Mouse (Mus musculus) thymus, adult 2 months (tissue): ENCODE measurements around the gene Clybl. TPM values are rescaled to one million over a fixed set of nuclear protein-coding genes. Genes with fewer than 3 reads are reported as not detected.

Experiments used
- DNase-seq: peaks from one replicate; pipeline ENCODE4 v3.0.0; 2021
- H3K27ac ChIP-seq: fragments of 200-500 bp; 2 replicates; pipeline ENCODE4 v1.5.1; 2012; ENCODE audit warnings: low read length, control low read depth; ENCODE audit not compliant: control insufficient read depth, insufficient read depth
- H3K27me3 ChIP-seq: fragments of 200-500 bp; 2 replicates; pipeline ENCODE4 v1.6.1; 2012; ENCODE audit warnings: mild to moderate bottlenecking, low read length, moderate library complexity, mixed read lengths; ENCODE audit not compliant: control insufficient read depth, insufficient read depth
- H3K36me3 ChIP-seq: fragments of 200-500 bp; 2 replicates; pipeline ENCODE4 v1.6.1; 2012; ENCODE audit warnings: mild to moderate bottlenecking, low read length, moderate library complexity; ENCODE audit not compliant: control insufficient read depth, insufficient read depth
- H3K4me1 ChIP-seq: fragments of 200-500 bp; replicated peaks from 2 replicates; pipeline ENCODE4 v1.6.1; 2012; ENCODE audit warnings: low read length; ENCODE audit not compliant: control insufficient read depth, insufficient read depth
- H3K4me3 ChIP-seq: fragments of 200-500 bp; 2 replicates; pipeline ENCODE4 v1.5.1; 2012; ENCODE audit warnings: mild to moderate bottlenecking, low read length, control low read depth, moderate library complexity; ENCODE audit not compliant: control insufficient read depth, insufficient read depth
- CTCF ChIP-seq: fragments of 200-500 bp; IDR thresholded peaks from 2 replicates; pipeline ENCODE4 v1.5.1; 2012; ENCODE audit warnings: mild to moderate bottlenecking, control low read depth, low read length, moderate library complexity, borderline replicate concordance; ENCODE audit not compliant: control insufficient read depth, poor library complexity, insufficient read depth; ENCODE audit errors: extremely low read depth
- POLR2A ChIP-seq: fragments of 200-500 bp; IDR thresholded peaks from 2 replicates; pipeline ENCODE4 v1.6.1; 2012; ENCODE audit warnings: mild to moderate bottlenecking, low read length, control low read depth, moderate library complexity; ENCODE audit not compliant: control insufficient read depth, poor library complexity, insufficient read depth; ENCODE audit errors: extremely low read depth
- WGBS: fragments of 180-500 bp; shearing (Covaris S2); methylation state at CpG from one replicate; pipeline ENCODE4 v1.1.7; 2018; 5-methylcytosine and 5-hydroxymethylcytosine counted together
- polyA plus RNA-seq: library from polyadenylated mRNA; depleted of rRNA; stranded (reverse); fragments of >200 nt; gene quantifications from 2 replicates; pipeline ENCODE4 v1.2.3, GENCODE M21; 2012

Gene Clybl
- polyA plus RNA-seq, 1 experiment: 5.5 TPM

DNA sequence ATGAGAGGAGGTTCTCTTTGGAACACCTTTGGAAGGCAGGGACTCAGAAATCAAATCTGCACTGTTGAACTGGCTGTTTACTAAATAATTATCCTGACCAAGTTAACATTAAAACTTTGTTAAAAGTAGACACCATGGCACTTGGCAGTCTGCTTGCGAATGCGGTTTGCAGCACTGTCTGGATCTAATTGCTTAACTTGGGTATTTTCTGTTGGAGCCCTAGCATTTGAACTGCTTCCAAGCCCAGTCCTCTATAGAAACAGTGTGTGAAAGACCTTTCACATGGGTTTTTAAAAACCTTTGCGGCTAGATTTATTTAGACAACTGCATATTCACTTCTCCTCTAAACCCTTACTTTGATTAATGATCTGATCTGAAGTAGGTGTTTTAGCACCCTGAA, 242.9 kb downstream of the Clybl start:
- no peak for DNase-seq
- Histone ChIP-seq H3K4me3 (no peak overlapping the region), H3K36me3 (no peaks in the 10 kb centered on the region), H3K4me1 (no peaks in the 10 kb centered on the region), H3K27me3 (no peaks in the 10 kb centered on the region), H3K27ac (no peak overlapping the region)
- 92% methylated on average over 3 of the region's 3 CpGs for WGBS
- TF ChIP-seq POLR2A (no peak), CTCF (no peak)

DNA sequence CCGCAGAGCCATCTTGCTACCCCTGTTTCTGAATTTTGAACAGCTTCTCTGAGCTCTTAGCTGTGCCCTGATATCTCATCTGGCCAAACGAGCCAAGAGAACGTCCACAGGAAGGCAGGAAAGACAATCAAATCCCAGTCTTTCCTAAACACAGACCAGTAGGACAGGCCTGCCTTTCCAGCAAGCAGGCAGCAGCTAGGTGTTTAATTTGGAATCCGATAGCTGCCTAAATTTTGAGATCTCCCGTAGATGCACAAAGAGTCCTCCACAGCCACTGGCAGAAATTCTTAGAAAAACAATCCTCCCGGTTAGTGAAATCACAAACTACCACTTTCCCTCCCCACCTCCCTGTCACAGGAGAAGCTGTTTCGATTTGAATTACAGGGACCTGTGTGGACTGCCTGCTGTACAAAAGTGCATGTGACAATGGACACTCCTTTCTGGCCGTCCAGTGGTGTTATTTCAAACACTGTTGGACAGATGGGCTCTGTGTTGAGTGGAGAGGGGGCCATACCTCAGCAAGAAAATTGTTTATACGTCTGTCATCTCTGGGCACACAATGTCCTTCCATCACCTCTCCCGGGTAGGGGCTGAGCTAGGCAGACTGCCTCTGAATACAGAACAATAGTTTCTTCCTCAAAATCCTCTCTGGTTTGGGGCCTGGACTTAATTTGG, 245.2 kb downstream of the Clybl start:
- H3K27me3 ChIP-seq: no peaks in the 10 kb centered on the region
- no peak for DNase-seq
- TF ChIP-seq POLR2A (no peak), CTCF (no peak)
- WGBS: 84% methylated on average over 10 of the region's 10 CpGs
- H3K36me3 ChIP-seq: no peaks in the 10 kb centered on the region
- no peak overlapping the region for H3K4me3 ChIP-seq
- H3K4me1 ChIP-seq: no peaks in the 10 kb centered on the region
- no peak overlapping the region for H3K27ac ChIP-seq

DNA sequence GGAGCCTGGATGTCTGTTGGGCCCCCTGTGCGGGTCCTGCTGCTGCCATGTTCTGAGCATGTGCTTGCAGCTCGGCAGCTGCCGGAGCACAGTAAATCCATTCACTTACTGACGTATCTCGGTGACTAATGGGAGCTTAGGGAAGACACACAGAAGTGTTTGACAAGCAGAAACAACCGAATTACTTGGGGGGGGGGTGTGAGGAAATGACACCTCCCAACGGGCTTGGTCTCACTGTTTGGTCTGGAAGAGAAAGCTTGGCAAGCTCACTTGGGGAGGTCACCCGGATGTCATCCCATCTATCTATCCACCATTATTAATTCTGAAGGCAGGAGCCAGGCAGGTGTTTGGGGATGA, 245.7 kb downstream of the Clybl start:
- DNase-seq: no peak
- no peaks in the 10 kb centered on the region for H3K27me3 ChIP-seq
- 92% methylated on average over 8 of the region's 8 CpGs for WGBS
- H3K36me3 ChIP-seq: no peaks in the 10 kb centered on the region
- TF ChIP-seq POLR2A (no peak), CTCF (no peak)
- no peak overlapping the region for H3K27ac ChIP-seq
- no peaks in the 10 kb centered on the region for H3K4me1 ChIP-seq
- H3K4me3 ChIP-seq: no peak overlapping the region

DNA sequence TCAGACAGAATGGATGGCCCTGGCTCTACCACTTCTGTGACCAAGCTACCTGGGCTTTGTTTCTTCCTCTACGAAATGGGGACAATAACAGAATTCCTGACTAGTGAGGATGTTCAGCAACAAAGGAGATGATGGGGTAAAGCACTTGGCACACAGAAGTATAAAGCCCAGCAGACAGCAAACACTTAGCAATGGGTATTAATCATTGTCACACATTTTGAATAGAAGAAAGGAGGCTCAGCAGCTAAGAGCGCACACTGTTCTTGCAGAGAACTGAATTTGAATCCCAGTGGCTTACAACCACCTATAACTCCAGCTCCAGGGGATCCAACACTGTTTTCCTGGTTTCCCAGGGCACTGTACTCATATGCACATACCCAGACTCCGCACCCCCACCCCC, 246.2 kb downstream of the Clybl start:
- no peaks in the 10 kb centered on the region for H3K4me1 ChIP-seq
- TF ChIP-seq POLR2A (no peak), CTCF (no peak)
- WGBS: 91% methylated on average over 3 of the region's 3 CpGs
- H3K27me3 ChIP-seq: no peaks in the 10 kb centered on the region
- no peak overlapping the region for H3K4me3 ChIP-seq
- DNase-seq: no peak
- H3K27ac ChIP-seq: no peak overlapping the region
- no peaks in the 10 kb centered on the region for H3K36me3 ChIP-seq

DNA sequence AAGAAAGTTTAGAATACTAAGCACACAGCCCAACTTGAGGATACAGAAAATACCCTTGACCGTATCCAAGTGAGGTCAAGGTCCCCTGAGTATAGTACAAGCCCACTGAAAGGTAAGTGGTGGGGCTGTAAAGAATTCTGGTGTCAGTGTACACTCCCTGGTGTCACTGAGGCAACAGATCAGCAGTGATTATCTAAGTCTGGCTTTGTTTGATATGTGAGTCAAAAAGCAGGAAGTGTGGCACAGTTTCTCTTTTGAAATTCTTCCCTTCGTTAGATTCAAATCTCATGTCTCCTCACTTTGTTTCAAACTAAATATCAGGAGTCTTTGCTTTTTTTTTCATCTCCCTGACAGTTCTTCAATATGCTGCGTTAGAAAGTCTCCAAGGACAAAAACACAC, 251.1 kb downstream of the Clybl start:
- no peak overlapping the region for H3K4me3 ChIP-seq
- no peaks in the 10 kb centered on the region for H3K27me3 ChIP-seq
- DNase-seq: no peak
- 59% methylated on average over 3 of the region's 3 CpGs for WGBS
- H3K4me1 ChIP-seq: no peaks in the 10 kb centered on the region
- no peaks in the 10 kb centered on the region for H3K36me3 ChIP-seq
- TF ChIP-seq CTCF (no peak), POLR2A (no peak)
- H3K27ac ChIP-seq: no peak overlapping the region

DNA sequence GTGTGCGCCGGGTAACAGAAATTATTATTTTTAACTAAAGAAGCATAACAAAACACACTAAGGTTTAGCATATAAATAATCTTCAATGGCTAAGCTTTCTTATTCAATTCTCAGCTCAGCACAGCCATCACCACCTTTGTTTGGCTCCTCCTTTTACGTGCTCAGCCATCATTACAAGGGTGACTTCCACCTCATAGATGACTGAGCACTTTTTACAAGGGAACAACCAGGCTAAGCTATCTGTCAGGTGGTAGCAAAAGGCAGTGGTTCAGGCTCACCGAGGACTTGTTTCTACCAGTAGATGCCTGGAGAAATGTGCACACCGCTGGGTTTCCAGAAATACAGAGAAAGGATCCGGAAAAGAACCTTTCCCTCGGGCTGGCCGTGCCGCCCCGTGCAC, 252.5 kb downstream of the Clybl start:
- H3K4me3 ChIP-seq: no peak overlapping the region
- DNase-seq: no peak
- WGBS: 82% methylated on average over 10 of the region's 10 CpGs
- no peaks in the 10 kb centered on the region for H3K36me3 ChIP-seq
- no peaks in the 10 kb centered on the region for H3K27me3 ChIP-seq
- TF ChIP-seq POLR2A: no peak
- no peak for TF ChIP-seq CTCF
- no peaks in the 10 kb centered on the region for H3K4me1 ChIP-seq
- H3K27ac ChIP-seq: no peak overlapping the region

DNA sequence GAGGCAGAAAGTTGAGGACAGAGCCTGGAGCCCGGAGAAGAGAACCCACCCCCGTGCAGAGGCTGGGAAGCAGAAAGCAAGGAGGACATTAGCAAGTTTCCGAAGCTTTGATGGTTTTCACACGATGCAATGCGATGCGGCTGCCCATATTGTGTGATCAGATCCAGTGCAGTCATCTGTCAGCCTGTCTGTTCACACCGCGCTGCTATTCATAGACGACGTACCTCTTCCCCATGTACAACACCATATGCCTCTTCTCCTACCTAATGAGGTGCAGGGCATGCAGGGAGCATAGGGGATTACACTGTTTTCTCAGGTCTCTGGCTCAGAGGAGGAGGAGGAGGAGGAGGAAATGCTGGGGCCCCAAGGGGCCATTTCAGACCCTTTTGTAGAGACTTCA, 255.3 kb downstream of the Clybl start:
- H3K27me3 ChIP-seq: no peaks in the 10 kb centered on the region
- 91% methylated on average over 10 of the region's 10 CpGs for WGBS
- TF ChIP-seq CTCF (no peak), POLR2A (no peak)
- H3K27ac ChIP-seq: no peak overlapping the region
- no peak for DNase-seq
- H3K4me3 ChIP-seq: no peak overlapping the region
- H3K36me3 ChIP-seq: no peaks in the 10 kb centered on the region
- no peaks in the 10 kb centered on the region for H3K4me1 ChIP-seq
